Mouse (Mus musculus): ENCODE measurements around the gene Ttc23.

The Ttc23 gene

DNA sequence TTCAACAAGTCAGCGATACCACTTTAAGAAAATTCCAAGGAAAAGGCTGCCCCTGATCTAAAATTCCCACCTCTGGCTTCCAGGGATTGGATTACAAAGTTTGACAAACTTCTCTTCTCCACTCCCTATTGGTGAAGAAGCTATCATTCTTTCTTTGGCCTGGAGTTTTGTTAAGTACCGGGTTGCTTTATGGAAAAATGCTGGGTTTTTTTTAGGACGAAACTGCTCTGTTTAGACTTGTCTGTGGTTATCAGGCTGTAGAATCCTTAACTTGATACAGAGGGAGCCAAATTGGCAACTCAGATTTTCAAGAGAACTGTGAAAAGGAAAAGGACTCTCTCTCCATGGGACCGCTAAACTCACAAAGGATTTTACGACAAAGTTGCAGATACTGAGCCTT lies at the start of gene Ttc23:
Gene Ttc23 (plus strand): TSS at position 134 of the 400 bp plus-strand sequence.
- DNase-seq (ENCODE audit: low spot score): no peak

DNA sequence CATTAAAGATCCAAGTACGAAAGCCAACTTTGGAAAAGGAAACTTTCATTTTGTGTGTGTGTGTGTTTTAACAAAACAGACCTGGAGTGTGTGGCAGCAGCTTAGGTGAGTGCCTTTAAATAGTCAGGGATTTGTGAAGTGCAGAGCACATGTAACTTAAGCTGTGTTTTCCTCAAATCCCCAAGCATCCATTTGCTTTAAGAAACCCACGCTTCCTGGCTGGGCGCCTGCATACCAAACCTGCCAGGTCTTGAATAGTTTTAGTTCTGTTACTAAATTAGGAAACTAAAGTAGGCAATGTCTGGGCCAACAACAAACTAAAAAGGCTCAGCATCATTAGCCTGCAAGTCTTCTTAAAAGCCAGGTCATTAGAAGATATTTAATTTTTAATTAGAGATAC lies 49.2 kb upstream of the Ttc23 start:
- DNase-seq (ENCODE audit: low spot score): peak; percentile 13

DNA sequence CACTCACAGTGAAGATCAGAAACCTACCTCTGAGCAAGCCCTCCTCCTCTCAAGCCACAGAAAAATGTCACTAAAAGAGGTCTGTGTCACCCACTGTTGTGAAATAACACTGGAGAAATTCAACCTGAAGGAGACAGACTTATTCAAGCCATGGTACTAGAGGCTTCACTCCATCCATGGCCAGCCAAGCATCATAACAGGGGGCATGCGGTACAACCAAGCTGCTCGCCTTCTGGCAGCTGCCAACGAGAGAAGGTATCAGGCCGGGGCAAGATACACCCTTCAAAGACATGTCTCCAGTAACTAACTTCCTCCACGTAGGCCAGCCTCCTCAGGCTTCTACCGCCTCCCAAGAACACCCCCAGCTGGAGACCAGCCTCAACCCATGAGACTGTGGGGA lies 42.1 kb upstream of the Ttc23 start:
- no peak for DNase-seq (ENCODE audit: low spot score)

- DNase-seq (ENCODE audit: low spot score): no peak
Measured at GRCm38 (mm10) chr7:67606250-67606649, 41.0 kb upstream of the Ttc23 start.

DNA sequence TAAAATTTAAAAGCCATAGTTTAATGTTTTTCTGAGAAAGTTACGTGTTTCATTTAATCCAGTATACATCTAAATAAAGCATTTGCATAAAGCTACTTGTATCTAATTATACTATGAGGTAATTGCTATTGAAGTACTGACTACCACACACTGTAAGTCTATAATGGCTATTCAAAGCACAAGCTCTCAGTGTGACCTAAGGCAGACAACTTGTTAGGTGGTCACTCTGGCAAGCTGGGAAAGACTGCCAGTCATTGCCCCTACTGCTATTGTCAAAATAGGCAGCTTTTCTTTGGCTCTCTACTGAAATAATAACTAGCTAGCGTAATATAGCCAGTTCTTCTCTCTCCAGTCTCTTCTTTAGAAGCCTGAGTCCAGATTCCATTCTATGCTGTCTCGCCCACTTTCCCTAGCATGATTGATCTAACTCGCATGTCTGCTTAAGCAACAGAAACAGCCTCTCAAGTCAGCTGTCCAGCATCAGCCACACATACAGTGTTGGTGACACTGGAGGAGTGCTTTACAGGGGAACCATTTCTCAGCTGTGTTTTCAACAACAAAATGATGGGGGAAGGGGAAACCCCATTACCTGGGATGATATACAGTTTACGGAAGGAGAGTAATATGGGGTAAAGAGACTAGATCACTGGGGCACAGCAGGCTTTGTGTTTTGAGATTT lies 39.4 kb upstream of the Ttc23 start:
- no peak for DNase-seq (ENCODE audit: low spot score)

- no peak for DNase-seq (ENCODE audit: low spot score)
Measured at GRCm38 (mm10) chr7:67608348-67609024, 38.7 kb upstream of the Ttc23 start.

DNA sequence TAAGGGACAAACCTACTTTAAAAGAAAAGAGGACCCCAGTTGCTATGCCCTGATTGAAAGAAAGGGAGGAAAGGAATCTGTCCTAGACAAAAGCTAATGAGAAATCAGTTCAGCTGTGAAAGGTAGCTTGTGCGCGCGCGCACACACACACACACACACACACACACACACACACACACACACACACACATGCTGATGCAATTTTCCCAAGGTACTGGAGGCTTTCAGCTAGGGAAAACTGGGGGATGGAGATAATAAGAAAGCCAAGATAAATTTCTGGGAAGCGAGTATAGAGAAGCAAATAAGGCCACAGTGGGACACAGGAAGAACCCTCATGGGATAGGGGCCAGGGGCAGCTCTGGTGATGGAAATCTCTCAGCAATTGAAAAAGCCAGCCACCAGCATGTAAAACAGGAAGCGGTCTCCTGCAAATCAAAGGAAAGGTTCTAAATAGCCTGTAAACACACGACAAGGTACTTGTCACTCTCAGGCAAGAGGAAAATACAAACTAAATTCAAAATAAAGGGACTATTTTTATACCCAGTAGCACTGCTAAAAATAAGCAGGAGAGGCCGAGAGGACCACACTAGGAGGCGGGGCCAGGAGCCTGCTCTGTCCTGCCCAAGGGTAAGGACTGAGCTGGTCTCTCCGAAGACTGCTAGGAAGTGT lies 33.3 kb upstream of the Ttc23 start:
- no peak for DNase-seq (ENCODE audit: low spot score)

GRCm38 (mm10) chr7:67614464-67614861 lies 32.7 kb upstream of the Ttc23 start:
- no peak for DNase-seq (ENCODE audit: low spot score)

- no peak for DNase-seq (ENCODE audit: low spot score)
Measured at GRCm38 (mm10) chr7:67616890-67617289, 30.3 kb upstream of the Ttc23 start.

DNA sequence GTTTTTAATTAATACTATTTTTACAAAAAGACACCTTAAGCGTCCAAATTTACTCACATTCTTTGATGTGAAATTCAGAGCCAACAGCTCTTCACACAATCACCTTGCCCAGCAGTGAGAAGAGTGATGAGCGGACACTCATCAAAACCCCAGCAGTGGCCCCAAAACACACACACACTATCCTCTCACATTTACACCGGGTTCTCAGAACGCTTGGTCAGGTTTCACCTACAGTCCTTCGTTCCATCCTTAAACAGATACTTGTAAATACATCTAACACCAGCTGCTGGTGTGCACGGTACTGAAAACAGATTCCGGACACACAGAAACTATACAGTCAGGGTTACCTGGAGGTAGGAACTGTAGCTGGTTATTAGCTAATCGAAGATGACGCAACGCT lies 29.6 kb upstream of the Ttc23 start:
- DNase-seq (ENCODE audit: low spot score): no peak

DNA sequence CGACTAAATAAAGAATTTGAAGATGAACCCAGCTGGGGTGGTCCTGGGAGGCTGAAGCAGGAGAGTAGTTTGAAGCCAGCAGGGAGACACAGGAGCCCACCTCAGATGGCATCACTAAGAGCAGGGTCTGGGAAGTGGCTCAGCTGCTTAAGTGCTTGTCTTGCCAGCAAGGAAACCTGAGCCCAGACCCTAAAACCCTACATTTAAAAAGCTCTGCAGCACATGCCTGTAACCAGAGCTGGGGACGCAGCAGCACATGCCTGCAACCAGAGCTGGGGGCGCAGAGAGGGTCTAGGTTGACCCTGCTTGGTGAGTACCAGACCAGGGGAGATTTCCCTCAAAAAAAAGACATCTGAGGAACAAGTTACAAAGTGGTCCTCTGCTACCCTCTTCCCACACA lies 28.9 kb upstream of the Ttc23 start:
- DNase-seq (ENCODE audit: low spot score): no peak

DNA sequence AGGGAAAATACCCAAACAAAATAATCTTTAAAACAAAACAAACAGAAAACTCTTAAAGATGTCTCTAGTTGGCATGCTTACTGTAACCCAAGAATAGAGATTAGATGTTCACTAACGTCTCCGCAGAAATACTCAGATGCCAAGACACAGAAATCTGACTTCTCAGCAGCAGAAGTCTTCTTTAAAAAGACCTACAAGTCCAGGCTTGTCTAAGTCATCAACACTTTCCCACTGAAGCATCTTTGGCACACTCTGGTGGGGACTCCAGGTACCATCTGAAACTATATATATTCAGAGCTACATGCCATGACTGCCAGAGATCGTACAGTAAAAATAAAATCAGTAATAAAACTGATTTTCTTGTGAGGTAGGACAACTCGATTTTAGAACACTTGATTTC lies 27.4 kb upstream of the Ttc23 start:
- DNase-seq (ENCODE audit: low spot score): no peak

DNA sequence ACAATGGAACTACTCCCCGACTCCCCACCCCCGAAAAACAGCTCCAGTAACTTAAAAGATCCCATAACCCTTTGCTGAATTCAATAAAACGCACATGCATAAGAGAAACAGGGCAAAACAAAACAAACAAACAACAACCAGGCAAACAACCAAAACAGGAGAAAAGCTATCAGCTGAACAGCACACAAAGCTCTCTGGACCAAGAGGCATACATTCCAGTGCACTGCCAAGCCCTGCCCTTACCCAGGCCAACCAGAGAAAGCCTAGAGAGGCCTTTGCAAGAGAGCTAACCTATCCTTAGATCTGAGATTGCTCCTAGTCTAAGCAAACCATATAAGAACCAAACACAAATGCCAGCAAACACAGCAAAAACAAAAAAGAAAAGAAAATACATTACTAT lies 25.1 kb upstream of the Ttc23 start:
- DNase-seq (ENCODE audit: low spot score): no peak

DNA sequence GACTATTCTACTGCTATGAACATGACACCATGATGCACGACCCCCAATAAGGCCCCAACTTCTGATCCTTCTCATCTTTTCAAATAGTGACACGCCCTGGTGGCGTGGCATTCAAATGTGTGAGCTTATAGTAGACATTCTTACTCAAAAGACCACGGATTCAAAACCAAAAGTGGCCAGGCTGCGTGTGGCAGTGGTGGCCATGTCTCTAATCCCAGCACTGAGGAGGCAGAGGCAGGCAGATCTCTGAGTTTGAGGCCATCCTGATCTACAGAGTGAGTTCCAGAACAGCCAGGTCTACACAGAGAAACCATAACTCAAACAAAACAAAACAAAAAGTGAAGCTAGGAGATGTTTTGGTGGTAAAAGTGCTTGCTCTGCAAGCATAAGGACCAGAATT lies 20.5 kb upstream of the Ttc23 start:
- DNase-seq (ENCODE audit: low spot score): no peak

DNA sequence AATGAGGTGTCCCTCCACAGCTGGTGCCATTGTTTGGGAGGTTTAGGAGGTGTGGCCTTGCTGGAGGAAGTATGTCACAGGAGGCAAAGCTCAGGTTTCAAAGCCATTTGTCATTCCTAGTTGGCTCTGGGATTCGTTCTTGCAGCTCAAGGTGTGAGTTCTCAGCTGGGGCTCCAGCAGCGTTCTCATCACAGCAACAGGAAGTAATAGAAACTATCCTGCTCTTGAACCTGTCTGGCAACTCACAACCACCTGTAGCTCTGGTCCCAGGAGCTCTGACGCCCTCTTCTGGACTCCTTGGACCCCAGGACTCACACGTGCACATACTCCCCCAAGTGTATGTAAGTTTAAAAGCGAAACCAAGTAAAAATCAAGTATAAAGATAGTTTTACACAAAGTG lies 17.5 kb upstream of the Ttc23 start:
- DNase-seq (ENCODE audit: low spot score): no peak

- DNase-seq (ENCODE audit: low spot score): peak; percentile 48
Measured at GRCm38 (mm10) chr7:67630817-67631216, 16.4 kb upstream of the Ttc23 start.

- no peak for DNase-seq (ENCODE audit: low spot score)
Measured at GRCm38 (mm10) chr7:67632380-67632779, 14.8 kb upstream of the Ttc23 start.

DNA sequence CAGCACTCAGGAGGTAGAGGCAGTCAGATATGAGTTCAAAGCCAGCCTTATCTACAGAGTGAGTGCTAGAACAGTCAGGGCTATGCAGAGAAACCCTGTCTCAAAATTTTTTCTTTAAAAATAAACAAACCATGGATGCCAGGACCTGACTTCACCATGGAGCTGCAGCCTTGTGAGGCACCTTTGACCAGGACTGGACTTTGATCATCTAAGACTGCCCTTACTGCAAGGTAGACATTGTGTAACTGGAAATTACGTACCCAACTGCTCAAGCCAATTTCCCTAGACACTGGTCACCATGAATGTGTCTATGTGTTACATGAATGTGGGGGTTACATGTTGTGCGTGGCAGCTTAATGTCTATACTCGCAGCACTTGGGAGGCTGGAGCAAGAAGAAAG lies 13.0 kb upstream of the Ttc23 start:
- DNase-seq (ENCODE audit: low spot score): no peak

- DNase-seq (ENCODE audit: low spot score): no peak
Measured at GRCm38 (mm10) chr7:67636161-67636560, 11.0 kb upstream of the Ttc23 start.

GRCm38 (mm10) chr7:67639006-67639405 lies 8.2 kb upstream of the Ttc23 start:
- DNase-seq (ENCODE audit: low spot score): no peak

DNA sequence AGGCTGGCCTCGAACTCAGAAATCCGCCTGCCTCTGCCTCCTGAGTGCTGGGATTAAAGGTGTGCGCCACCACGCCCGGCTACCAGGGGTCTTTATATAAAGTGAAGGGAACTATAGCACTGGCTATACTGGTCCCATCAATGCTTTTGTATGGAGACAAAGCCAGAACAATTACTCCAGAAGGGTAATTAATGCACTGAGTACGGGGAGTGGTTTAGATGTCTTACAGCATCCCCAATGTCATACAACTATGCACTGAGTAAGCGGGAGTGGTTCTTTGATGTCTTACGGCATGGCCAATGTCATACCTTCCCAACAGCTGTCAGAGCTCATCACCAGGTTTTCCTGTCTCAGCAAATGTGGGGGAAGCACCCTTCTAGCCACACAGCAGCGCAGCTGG lies 4.3 kb upstream of the Ttc23 start:
- DNase-seq (ENCODE audit: low spot score): no peak

- DNase-seq (ENCODE audit: low spot score): no peak
Measured at GRCm38 (mm10) chr7:67644291-67644690, 2.9 kb upstream of the Ttc23 start.

Data from ovary, postnatal 36 days (tissue).